Mouse (Mus musculus) C2C12 (cell line): ENCODE data around the gene Socs5. TPM values are rescaled to one million over a fixed set of nuclear protein-coding genes. Genes with fewer than 3 reads are reported as not detected.

Experiments
- H3K27me3 ChIP-seq: one replicate; pipeline ENCODE4 v1.6.1; 2011; ENCODE audit not compliant: control insufficient read depth, insufficient read depth, insufficient read length
- H3K36me3 ChIP-seq: one replicate; pipeline ENCODE4 v1.6.1; 2011; ENCODE audit not compliant: control insufficient read depth, insufficient read depth
- H3K4me3 ChIP-seq: one replicate; pipeline ENCODE4 v1.5.1; 2011; ENCODE audit warnings: mild to moderate bottlenecking, control low read depth; ENCODE audit not compliant: poor library complexity, insufficient read depth, severe bottlenecking
- H3K79me2 ChIP-seq: one replicate; pipeline ENCODE4 v1.6.1; 2011; ENCODE audit not compliant: control insufficient read depth, insufficient read depth
- H3K79me3 ChIP-seq: one replicate; pipeline ENCODE4 v1.6.1; 2011; ENCODE audit warnings: low read depth, control low read depth
- H3ac ChIP-seq: one replicate; pipeline ENCODE3; 2011; ENCODE audit warnings: low read depth; ENCODE audit not compliant: control insufficient read depth, insufficient read length
- CEBPB ChIP-seq: IDR thresholded peaks from one replicate; pipeline ENCODE4 v1.6.1; 2011; ENCODE audit warnings: low read depth, mild to moderate bottlenecking, control low read depth, moderate library complexity
- CTCF ChIP-seq: IDR thresholded peaks from one replicate; pipeline ENCODE4 v1.5.1; 2011; ENCODE audit not compliant: control insufficient read depth, insufficient read depth, insufficient read length
- FOSL1 ChIP-seq: IDR thresholded peaks from one replicate; pipeline ENCODE4 v1.8.0; 2011; ENCODE audit warnings: mild to moderate bottlenecking, low read length; ENCODE audit not compliant: poor library complexity, insufficient read depth, severe bottlenecking
- MAX ChIP-seq: IDR thresholded peaks from one replicate; pipeline ENCODE4 v1.6.1; 2011; ENCODE audit warnings: mild to moderate bottlenecking, control low read depth
- MYOD1 ChIP-seq: IDR thresholded peaks from one replicate; pipeline ENCODE4 v1.6.1; 2011; ENCODE audit warnings: low read depth; ENCODE audit not compliant: control insufficient read depth, insufficient read length
- MYOG ChIP-seq: IDR thresholded peaks from one replicate; pipeline ENCODE4 v1.6.1; 2011; ENCODE audit not compliant: control insufficient read depth, insufficient read length; ENCODE audit errors: extremely low read depth
- USF1 ChIP-seq: IDR thresholded peaks from one replicate; pipeline ENCODE4 v1.6.1; 2011; ENCODE audit warnings: low read depth, mild to moderate bottlenecking, control low read depth, moderate library complexity
- polyA plus RNA-seq: library from polyadenylated mRNA; unstranded; fragments of >200 nt; fragmentation: generic; extraction: Trizol; gene quantifications from one replicate; pipeline ENCODE4 v1.2.1, GENCODE M21; 2012; ENCODE audit warnings: missing spikeins

The Socs5 gene
- polyA plus RNA-seq, 1 experiment: 20.1 TPM

DNA sequence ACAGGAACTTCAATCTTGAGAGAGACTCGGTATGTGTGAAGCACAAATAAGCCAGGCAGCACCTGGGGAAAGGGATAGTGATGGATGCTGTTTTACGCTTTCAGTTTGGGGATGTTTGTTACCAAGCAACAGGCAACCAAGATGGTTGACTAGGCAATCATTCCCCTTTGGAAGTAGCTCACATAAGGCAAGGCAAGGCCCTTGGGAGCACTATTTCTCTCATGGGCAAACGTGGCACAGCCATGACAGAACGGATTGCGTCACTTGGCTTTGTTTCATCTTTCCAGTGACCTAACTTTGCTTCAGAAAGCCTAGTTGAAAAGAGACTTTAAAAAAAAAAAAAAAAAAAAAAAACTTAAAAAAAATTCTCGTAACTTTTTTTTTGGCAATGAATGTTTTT, 21.8 kb upstream of the Socs5 start:
- Histone ChIP-seq H3ac (no peak overlapping the region), H3K27me3 (no peaks in the 10 kb centered on the region), H3K79me2 (no peaks in the 10 kb centered on the region), H3K36me3 (no peaks in the 10 kb centered on the region), H3K4me3 (no peak overlapping the region), H3K79me3 (no peaks in the 10 kb centered on the region)
- TF ChIP-seq CEBPB: no peak
- no peak for TF ChIP-seq MYOD1
- TF ChIP-seq MYOG: no peak
- no peak for TF ChIP-seq USF1
- no peak for TF ChIP-seq CTCF
- TF ChIP-seq MAX: no peak
- no peak for TF ChIP-seq FOSL1

DNA sequence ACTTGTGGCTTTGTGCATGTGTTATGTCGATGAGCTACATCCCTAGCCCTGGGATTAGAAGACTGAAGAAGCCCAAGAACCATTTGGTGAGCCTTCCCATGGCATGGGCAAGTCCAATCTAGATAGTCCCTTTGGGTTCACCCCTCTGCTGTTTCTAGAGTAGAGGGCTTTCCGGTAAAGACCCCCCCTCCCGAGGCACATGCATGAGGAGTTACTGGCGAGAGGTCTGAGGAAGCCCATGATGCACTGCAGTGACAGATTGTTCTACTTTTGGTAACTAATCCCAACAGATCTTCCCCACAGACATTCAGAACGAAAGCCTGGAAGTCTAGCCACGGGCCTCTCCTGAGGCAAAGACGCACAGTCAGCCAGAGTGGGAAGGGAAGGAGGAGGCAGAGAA, 18.2 kb upstream of the Socs5 start:
- TF ChIP-seq USF1 (no peak), FOSL1 (no peak)
- Histone ChIP-seq H3K36me3 (no peaks in the 10 kb centered on the region), H3K4me3 (no peak overlapping the region), H3ac (no peak overlapping the region), H3K79me2 (no peaks in the 10 kb centered on the region), H3K27me3 (no peaks in the 10 kb centered on the region), H3K79me3 (no peaks in the 10 kb centered on the region)

DNA sequence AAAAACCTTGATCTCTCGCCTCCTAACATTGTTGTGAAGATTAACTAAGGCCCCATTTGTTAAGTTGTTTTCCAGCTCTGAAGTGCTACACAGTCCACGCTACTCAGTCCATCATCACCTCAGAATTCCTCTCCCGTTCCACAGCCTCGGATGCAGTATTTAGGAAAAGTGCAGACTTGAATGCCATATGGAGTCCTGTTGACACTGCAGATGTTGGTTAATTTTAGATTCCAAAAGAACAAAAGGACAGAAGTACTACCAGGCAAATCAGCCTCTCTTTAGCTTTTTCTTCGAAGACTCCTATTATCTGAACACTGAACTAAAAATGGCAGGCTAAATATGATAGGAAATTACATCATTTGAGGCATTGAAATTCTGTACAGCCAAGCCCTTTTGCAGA, 14.4 kb upstream of the Socs5 start:
- Histone ChIP-seq H3K27me3 (no peaks in the 10 kb centered on the region), H3K79me3 (no peaks in the 10 kb centered on the region), H3K4me3 (no peak overlapping the region), H3K79me2 (no peaks in the 10 kb centered on the region), H3K36me3 (no peaks in the 10 kb centered on the region), H3ac (no peak overlapping the region)
- TF ChIP-seq CEBPB: no peak
- no peak for TF ChIP-seq FOSL1
- TF ChIP-seq CTCF: no peak
- no peak for TF ChIP-seq MAX
- TF ChIP-seq USF1: no peak
- no peak for TF ChIP-seq MYOG
- TF ChIP-seq MYOD1: no peak

GRCm38 (mm10) chr17:87096951-87097350, 10.5 kb upstream of the Socs5 start:
- no peaks in the 10 kb centered on the region for H3K79me2 ChIP-seq
- no peaks in the 10 kb centered on the region for H3K36me3 ChIP-seq
- no peak overlapping the region for H3ac ChIP-seq
- no peak for TF ChIP-seq CTCF
- no peak for TF ChIP-seq MYOG
- TF ChIP-seq MYOD1: no peak
- no peak for TF ChIP-seq USF1
- TF ChIP-seq FOSL1: no peak
- TF ChIP-seq MAX: no peak
- no peak for TF ChIP-seq CEBPB
- H3K27me3 ChIP-seq: no peaks in the 10 kb centered on the region
- H3K4me3 ChIP-seq: no peak overlapping the region
- H3K79me3 ChIP-seq: no peaks in the 10 kb centered on the region

DNA sequence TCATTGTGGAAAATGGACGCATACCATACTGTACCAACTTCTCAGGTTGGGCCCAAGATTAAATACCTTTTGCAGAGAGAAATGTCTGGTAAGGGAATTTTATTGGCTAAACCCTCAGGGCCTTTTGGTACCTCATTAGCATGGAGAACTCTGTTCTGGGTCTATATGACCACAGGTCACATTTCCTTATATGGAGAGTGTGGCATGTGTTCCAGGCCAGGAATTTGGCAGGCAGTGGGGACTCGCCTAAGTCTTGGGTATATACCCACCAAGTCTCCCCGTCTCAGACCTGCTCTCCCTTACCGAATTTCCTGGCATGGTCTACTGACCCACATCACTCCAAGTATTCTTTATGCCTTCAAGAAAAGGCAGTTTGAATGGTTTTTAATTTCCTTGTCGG, 9.9 kb upstream of the Socs5 start:
- TF ChIP-seq MYOD1: no peak
- TF ChIP-seq MYOG: no peak
- no peak for TF ChIP-seq MAX
- TF ChIP-seq USF1: no peak
- no peak for TF ChIP-seq FOSL1
- TF ChIP-seq CTCF: no peak
- TF ChIP-seq CEBPB: no peak
- Histone ChIP-seq H3K4me3 (no peak overlapping the region), H3K79me2 (no peaks in the 10 kb centered on the region), H3K36me3 (no peaks in the 10 kb centered on the region), H3K27me3 (no peaks in the 10 kb centered on the region), H3ac (no peak overlapping the region), H3K79me3 (no peaks in the 10 kb centered on the region)

- H3ac ChIP-seq: no peak overlapping the region
- no peak for TF ChIP-seq CTCF
- no peak for TF ChIP-seq MYOG
- TF ChIP-seq CEBPB: no peak
- TF ChIP-seq MYOD1: no peak
- TF ChIP-seq FOSL1: no peak
- no peak for TF ChIP-seq USF1
- H3K4me3 ChIP-seq: no peak overlapping the region
- H3K36me3 ChIP-seq: no peaks in the 10 kb centered on the region
- peaks cover 4% of the 10 kb centered on the region for H3K79me3 ChIP-seq
- H3K79me2 ChIP-seq: peaks cover 19% of the 10 kb centered on the region
- H3K27me3 ChIP-seq: no peaks in the 10 kb centered on the region
These were observed 6.5 kb upstream of the Socs5 start for GRCm38 (mm10) chr17:87100947-87101346.
